Mouse (Mus musculus) hindbrain, embryonic 15.5 days (tissue): ENCODE data around the gene Rabepk. TPM values are rescaled to one million over a fixed set of nuclear protein-coding genes. Genes with fewer than 3 reads are reported as not detected.

Experiments used
- polyA plus RNA-seq: library from polyadenylated mRNA; unstranded; fragments of >200 nt; fragmentation: Nextera tagmentation; extraction: Ambion mirVana; gene quantifications from 2 replicates; pipeline ENCODE4 v1.2.1, GENCODE M21; 2015

Gene Rabepk
- polyA plus RNA-seq, 1 experiment from 2014 or later: 27.3 TPM

Other genes starting within 250 kb of the Rabepk start
- 106 and 108 TPM in 2 replicates for gene Gapvd1, start 44.7 kb downstream of the Rabepk start, polyA plus RNA-seq
- gene Hspa5, start 27.9 kb downstream of the Rabepk start, polyA plus RNA-seq: 436 and 443 TPM in 2 replicates
- gene Fbxw2, start 26.4 kb upstream of the Rabepk start, polyA plus RNA-seq: 96.8 and 97.6 TPM in 2 replicates
- not detected in 2 replicates for gene Gm34653, start 33.1 kb upstream of the Rabepk start, polyA plus RNA-seq
- 0.32 and 0.39 TPM in 2 replicates for gene Cutal, start 74.5 kb upstream of the Rabepk start, polyA plus RNA-seq
- 97.3 and 97.9 TPM in 2 replicates for gene Psmd5, start 75.1 kb upstream of the Rabepk start, polyA plus RNA-seq
- gene Phf19, start 114.1 kb upstream of the Rabepk start, polyA plus RNA-seq: 2.1 and 2.3 TPM in 2 replicates
- gene Traf1, start 161.9 kb upstream of the Rabepk start, polyA plus RNA-seq: 2.0 and 2.2 TPM in 2 replicates